Mouse (Mus musculus): ENCODE measurements at regions not wholly inside any gene's neighbourhood (a gene's known extent, or its start where the extent isn't known, plus 50 kb on each side); places are given as distances from the start of the nearest gene placed in this dataset.

GRCm38 (mm10) chr14:100714952-100715351 is 430.5 kb upstream of the Klf12 start:
- TF ChIP-seq CTCF (conservative IDR thresholded peaks at IDR 0.05; ENCODE audit: low read length) (no peak), POU5F1 (IDR thresholded peaks at IDR 0.05; ENCODE audit: borderline replicate concordance, low read length) (no peak), NANOG (IDR thresholded peaks at IDR 0.05; ENCODE audit: borderline replicate concordance, low read length) (no peak)
